Mouse (Mus musculus) CH12.LX (cell line): Measurements from ENCODE around the gene Agpat2. TPM values are rescaled to one million over a fixed set of nuclear protein-coding genes. Genes with fewer than 3 reads are reported as not detected.

Source experiments
- DNase-seq: peaks from one replicate; pipeline ENCODE4 v3.0.0-alpha.2; 2013; ENCODE audit errors: extremely low read depth
- H3K27ac ChIP-seq: 2 replicates; pipeline ENCODE4 v1.5.1; 2012; ENCODE audit warnings: low read depth, mild to moderate bottlenecking, control low read depth, moderate library complexity; ENCODE audit not compliant: insufficient read depth
- H3K27me3 ChIP-seq: replicated peaks from 2 replicates; pipeline ENCODE3; 2012; ENCODE audit warnings: inconsistent platforms
- H3K36me3 ChIP-seq, 2 experiments: replicated peaks in 1 of 2; 2 replicates each; pipeline versions ENCODE3 to v1.6.1; 2012; ENCODE audit warnings: inconsistent platforms in 1 of 2, low read length in 1 of 2, mild to moderate bottlenecking in 1 of 2, mixed read lengths in 1 of 2, moderate library complexity in 1 of 2; ENCODE audit not compliant: control insufficient read depth in 1 of 2, insufficient read depth in 1 of 2
- H3K4me1 ChIP-seq, 2 experiments: 2 replicates each; pipeline ENCODE4 v1.6.1; 2012; ENCODE audit warnings: inconsistent platforms in 1 of 2, moderate library complexity in 1 of 2; ENCODE audit not compliant: insufficient read depth in 2 of 2, control insufficient read depth in 1 of 2
- H3K4me2 ChIP-seq: 2 replicates; pipeline ENCODE4 v1.6.1; 2012; ENCODE audit warnings: low read depth, mild to moderate bottlenecking, control low read depth; ENCODE audit not compliant: poor library complexity, insufficient read depth, severe bottlenecking
- H3K4me3 ChIP-seq, 3 experiments: fragments of 150-350 bp in 1 of 3; sonication (generic) in 1 of 3; replicated peaks in 1 of 3; 2 replicates each; pipeline versions ENCODE3 to v1.5.1; 2011 to 2012; ENCODE audit warnings: low read depth in 2 of 3, low read length in 2 of 3, mild to moderate bottlenecking in 2 of 3, moderate library complexity in 2 of 3, control low read depth in 1 of 3, improper control_type of control experiment in 1 of 3, inconsistent platforms in 1 of 3, mixed read lengths in 1 of 3; ENCODE audit not compliant: poor library complexity in 1 of 3
- H3K79me2 ChIP-seq: replicated peaks from 2 replicates; pipeline ENCODE4 v1.6.1; 2012; ENCODE audit warnings: mild to moderate bottlenecking, moderate library complexity; ENCODE audit not compliant: control insufficient read depth, poor library complexity, insufficient read depth, severe bottlenecking; ENCODE audit errors: extremely low read depth
- H3K9ac ChIP-seq: 2 replicates; pipeline ENCODE4 v1.6.1; 2012; ENCODE audit warnings: low read depth, mild to moderate bottlenecking, control low read depth, moderate library complexity; ENCODE audit not compliant: insufficient read depth
- H3K9me3 ChIP-seq: replicated peaks from 2 replicates; pipeline ENCODE3; 2012; ENCODE audit warnings: low read length, inconsistent platforms, mixed read lengths
- CHD2 ChIP-seq: IDR thresholded peaks from 2 replicates; pipeline ENCODE4 v1.6.1; 2011; ENCODE audit warnings: low read length, improper control_type of control experiment
- CTCF ChIP-seq, 2 experiments: IDR thresholded peaks in 1 of 2; conservative IDR thresholded peaks in 1 of 2; 2 replicates each; pipeline ENCODE4 v1.5.1; 2011 to 2012; ENCODE audit warnings: low read depth in 2 of 2, low read length in 2 of 2, improper control_type of control experiment in 1 of 2, inconsistent platforms in 1 of 2, mild to moderate bottlenecking in 1 of 2, moderate library complexity in 1 of 2
- E2F4 ChIP-seq: IDR thresholded peaks from 2 replicates; pipeline ENCODE4 v1.6.1; 2011; ENCODE audit warnings: low read depth, low read length, improper control_type of control experiment; ENCODE audit not compliant: insufficient replicate concordance
- ELF1 ChIP-seq: IDR thresholded peaks from 2 replicates; pipeline ENCODE4 v1.6.1; 2014; ENCODE audit warnings: low read depth, mild to moderate bottlenecking, inconsistent platforms, low read length, improper control_type of control experiment
- ETS1 ChIP-seq: conservative IDR thresholded peaks from 2 replicates; pipeline ENCODE4 v1.6.1; 2012; ENCODE audit warnings: low read depth, mild to moderate bottlenecking, inconsistent platforms, low read length, improper control_type of control experiment, moderate library complexity
- GABPA ChIP-seq: IDR thresholded peaks from 2 replicates; pipeline ENCODE4 v1.6.1; 2012; ENCODE audit warnings: low read depth, low read length, improper control_type of control experiment, inconsistent platforms; ENCODE audit not compliant: insufficient replicate concordance
- HCFC1 ChIP-seq: IDR thresholded peaks from 2 replicates; pipeline ENCODE4 v1.6.1; 2012; ENCODE audit warnings: low read depth, mild to moderate bottlenecking, inconsistent platforms, low read length, improper control_type of control experiment
- IRF4 ChIP-seq: IDR thresholded peaks from 2 replicates; pipeline ENCODE4 v1.6.1; 2014; ENCODE audit warnings: low read depth, mild to moderate bottlenecking, inconsistent platforms, low read length, improper control_type of control experiment
- JUN ChIP-seq: IDR thresholded peaks from 2 replicates; pipeline ENCODE4 v1.6.1; 2011; ENCODE audit warnings: low read depth, mild to moderate bottlenecking, low read length, improper control_type of control experiment, moderate library complexity; ENCODE audit not compliant: insufficient read depth
- JUND ChIP-seq: conservative IDR thresholded peaks from 2 replicates; pipeline ENCODE4 v1.6.1; 2011; ENCODE audit warnings: low read depth, low read length, improper control_type of control experiment
- MAFK ChIP-seq: IDR thresholded peaks from 2 replicates; pipeline ENCODE4 v1.6.1; 2011; ENCODE audit warnings: low read length, improper control_type of control experiment; ENCODE audit not compliant: insufficient replicate concordance
- MAX ChIP-seq: IDR thresholded peaks from 2 replicates; pipeline ENCODE4 v1.6.1; 2011; ENCODE audit warnings: low read length, improper control_type of control experiment
- MEF2A ChIP-seq: IDR thresholded peaks from 2 replicates; pipeline ENCODE4 v1.6.1; 2014; ENCODE audit warnings: low read depth, mild to moderate bottlenecking, inconsistent platforms, low read length, improper control_type of control experiment, borderline replicate concordance
- MXI1 ChIP-seq: IDR thresholded peaks from 2 replicates; pipeline ENCODE4 v1.6.1; 2011; ENCODE audit warnings: mild to moderate bottlenecking, low read depth, low read length, improper control_type of control experiment
- MYC ChIP-seq: IDR thresholded peaks from 2 replicates; pipeline ENCODE4 v1.6.1; 2011; ENCODE audit warnings: low read depth, mild to moderate bottlenecking, improper control_type of control experiment, low read length
- NELFE ChIP-seq: IDR thresholded peaks from 2 replicates; pipeline ENCODE4 v1.6.1; 2011; ENCODE audit warnings: low read depth, low read length, improper control_type of control experiment
- NRF1 ChIP-seq: IDR thresholded peaks from 2 replicates; pipeline ENCODE4 v1.6.1; 2014; ENCODE audit warnings: low read depth, mild to moderate bottlenecking, inconsistent platforms, low read length, improper control_type of control experiment, moderate library complexity
- PAX5 ChIP-seq: IDR thresholded peaks from 2 replicates; pipeline ENCODE4 v1.6.1; 2012; ENCODE audit warnings: low read length, inconsistent platforms, mixed read lengths
- RCOR1 ChIP-seq: conservative IDR thresholded peaks from 2 replicates; pipeline ENCODE4 v1.6.1; 2012; ENCODE audit warnings: low read depth, mild to moderate bottlenecking, inconsistent platforms, low read length, improper control_type of control experiment
- SIN3A ChIP-seq: IDR thresholded peaks from 2 replicates; pipeline ENCODE4 v1.6.1; 2012; ENCODE audit warnings: low read length, improper control_type of control experiment, inconsistent platforms
- UBTF ChIP-seq: IDR thresholded peaks from 2 replicates; pipeline ENCODE4 v1.6.1; 2012; ENCODE audit warnings: low read depth, mild to moderate bottlenecking, inconsistent platforms, low read length, improper control_type of control experiment, moderate library complexity
- USF2 ChIP-seq: conservative IDR thresholded peaks from 2 replicates; pipeline ENCODE4 v1.6.1; 2011; ENCODE audit warnings: low read depth, low read length, improper control_type of control experiment
- ZC3H11A ChIP-seq: IDR thresholded peaks from 2 replicates; pipeline ENCODE4 v1.6.1; 2012; ENCODE audit warnings: low read depth, mild to moderate bottlenecking, inconsistent platforms, low read length, improper control_type of control experiment
- ZKSCAN1 ChIP-seq: IDR thresholded peaks from 2 replicates; pipeline ENCODE4 v1.6.1; 2012; ENCODE audit warnings: low read depth, inconsistent platforms, low read length, improper control_type of control experiment, borderline replicate concordance
- dilution Hi-C: fragments of 300-500 bp; cut with MboI; formaldehyde crosslinking; loops from 2 replicates; pipeline ENCODE4 v1.14.3; 2020; ENCODE audit warnings: low sequenced_read_pairs; ENCODE audit not compliant: extremely low pct_unique_long_range_greater_than_20kb, extremely low pct_ligation_motif_present
- in situ Hi-C: fragments of 300-500 bp; cut with MboI; formaldehyde crosslinking; loops from 3 replicates; pipeline ENCODE4 v1.14.3; 2019; ENCODE audit warnings: low sequenced_read_pairs, low pct_ligation_motif_present, low pct_unique_long_range_greater_than_20kb, mixed read lengths
- polyA plus RNA-seq: library from polyadenylated mRNA; unstranded; fragments of >175 nt; gene quantifications from 2 replicates; pipeline ENCODE4 v1.2.1, GENCODE M21; 2012; ENCODE audit warnings: low read depth; ENCODE audit not compliant: insufficient read length
- total RNA-seq, 2 experiments: library from RNA; depleted of rRNA; stranded (reverse); fragments of 300-350 nt in 1 of 2; fragments of >200 nt in 1 of 2; gene quantifications; 2 replicates each; pipeline ENCODE4 v1.2.3; 2012 to 2014

The Agpat2 gene
- total and polyA plus RNA-seq, 3 experiments = 8.6 to 14.2 (median 9.5) TPM

- DNase-seq = no peak
- no peak overlapping the region for H3K27ac ChIP-seq
- H3K4me3 ChIP-seq = no peak overlapping the region
- no peaks in the 10 kb centered on the region for H3K79me2 ChIP-seq
- dilution Hi-C loops (no loop called here), in situ Hi-C loops (no loop called here)
- H3K4me2 ChIP-seq = no peak overlapping the region
- no peak for TF ChIP-seq UBTF
- TF ChIP-seq PAX5 = no peak
- no peak for TF ChIP-seq SIN3A
- H3K9ac ChIP-seq = no peak overlapping the region
- no peaks in the 10 kb centered on the region for H3K36me3 ChIP-seq
- no peaks in the 10 kb centered on the region for H3K9me3 ChIP-seq
- H3K4me1 ChIP-seq = peaks cover 15 to 34% of the 10 kb centered on the region in 2 experiments
- no peaks in the 10 kb centered on the region for H3K27me3 ChIP-seq
Observed at GRCm38 (mm10) chr2:26553904-26554303, 50.3 kb downstream of the Agpat2 start.

DNA sequence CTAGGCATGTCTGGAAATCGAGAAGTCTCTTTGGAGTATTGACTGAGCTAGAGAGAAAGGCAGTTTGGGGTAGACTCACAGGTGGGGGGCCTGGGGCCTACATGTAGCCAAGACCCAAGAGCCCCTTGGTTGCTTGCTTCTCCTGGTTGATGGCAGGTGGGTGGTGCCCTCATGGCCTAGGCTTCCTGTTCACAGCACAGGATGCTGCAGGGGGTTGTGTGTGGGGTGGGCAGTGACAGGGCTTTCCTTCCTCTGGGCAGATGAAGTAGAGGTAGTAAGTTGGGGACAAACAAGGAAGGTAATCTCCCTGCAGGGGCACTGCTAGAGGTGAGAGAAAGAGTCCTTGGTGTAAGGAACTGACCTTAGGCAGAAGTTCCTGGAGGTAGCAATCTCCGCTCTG, 52.2 kb downstream of the Agpat2 start:
- H3K79me2 ChIP-seq = no peaks in the 10 kb centered on the region
- H3K9ac ChIP-seq = no peak overlapping the region
- no peak for TF ChIP-seq NRF1
- no peak for TF ChIP-seq ZC3H11A
- no peak for TF ChIP-seq JUN
- no peak for TF ChIP-seq MEF2A
- no peak for TF ChIP-seq JUND
- TF ChIP-seq E2F4 = no peak
- TF ChIP-seq ELF1 = no peak
- no peak for TF ChIP-seq MYC
- no peak for TF ChIP-seq RCOR1
- no peak for TF ChIP-seq IRF4
- no peak overlapping the region for H3K4me3 ChIP-seq
- peaks cover 15 to 33% of the 10 kb centered on the region in 2 experiments for H3K4me1 ChIP-seq
- no peaks in the 10 kb centered on the region for H3K27me3 ChIP-seq
- DNase-seq = no peak
- H3K9me3 ChIP-seq = no peaks in the 10 kb centered on the region
- in situ Hi-C loops (no loop called here), dilution Hi-C loops (no loop called here)
- no peaks in the 10 kb centered on the region for H3K36me3 ChIP-seq
- H3K4me2 ChIP-seq = no peak overlapping the region
- H3K27ac ChIP-seq = no peak overlapping the region

- in situ Hi-C loops (no loop called here), dilution Hi-C loops (no loop called here)
- Histone ChIP-seq H3K9me3 (no peaks in the 10 kb centered on the region), H3K4me3 (no peak overlapping the region), H3K27me3 (no peaks in the 10 kb centered on the region), H3K4me2 (no peak overlapping the region), H3K9ac (no peak overlapping the region), H3K27ac (no peak overlapping the region), H3K36me3 (no peaks in the 10 kb centered on the region), H3K4me1 (peaks cover 13 to 27% of the 10 kb centered on the region in 2 experiments), H3K79me2 (no peaks in the 10 kb centered on the region)
- no peak for TF ChIP-seq CTCF (conservative IDR thresholded peaks at IDR 0.05 in 1 of 2, IDR thresholded peaks at IDR 0.05 in 1 of 2; ENCODE audit: low read depth in 2 of 2, low read length in 2 of 2)
- TF ChIP-seq ZC3H11A = no peak
- no peak for TF ChIP-seq PAX5
- TF ChIP-seq GABPA = no peak
- TF ChIP-seq MAFK = no peak
- TF ChIP-seq MAX = no peak
- TF ChIP-seq MYC = no peak
- no peak for TF ChIP-seq ETS1
- no peak for TF ChIP-seq RCOR1
- no peak for TF ChIP-seq NELFE
- no peak for TF ChIP-seq JUND
- no peak for TF ChIP-seq MXI1
- no peak for TF ChIP-seq HCFC1
- no peak for TF ChIP-seq NRF1
- no peak for TF ChIP-seq CHD2
- TF ChIP-seq ZKSCAN1 = no peak
- no peak for TF ChIP-seq USF2
- DNase-seq = no peak
Observed at GRCm38 (mm10) chr2:26551446-26551845, 52.8 kb downstream of the Agpat2 start.
